Mouse (Mus musculus): ENCODE measurements at regions not wholly inside any gene's neighbourhood (a gene's known extent, or its start where the extent isn't known, plus 50 kb on each side); places are given as distances from the start of the nearest gene placed in this dataset.

- in situ Hi-C loops (cut with MboI, MseI) = no loop called here
Observed at GRCm38 (mm10) chr12:99643016-99643415, 79.6 kb upstream of the Foxn3 start.

GRCm38 (mm10) chr12:99642131-99642895 lies 78.9 kb upstream of the Foxn3 start:
- in situ Hi-C loops (cut with MboI, MseI) = no loop called here

DNA sequence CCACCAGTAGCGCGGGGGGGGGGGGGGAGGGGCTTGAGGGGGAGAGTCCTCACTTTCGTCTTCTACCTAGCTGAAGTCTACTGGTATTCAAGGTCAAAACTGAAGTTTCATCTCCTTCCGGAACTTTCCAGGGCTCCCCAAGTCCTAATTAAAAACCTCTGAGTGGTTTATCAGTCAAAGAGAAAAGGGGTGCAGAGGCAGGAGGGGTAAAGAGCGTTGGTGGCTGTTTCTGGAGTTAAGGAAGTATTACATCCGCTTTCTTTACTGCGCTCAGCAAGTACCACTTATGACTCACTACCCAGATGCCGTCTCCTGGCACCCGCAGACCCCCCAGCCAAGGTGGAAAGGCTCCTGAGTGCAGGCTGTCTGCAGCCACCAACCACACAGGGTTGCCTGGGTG lies 77.9 kb upstream of the Foxn3 start:
- in situ Hi-C loops (cut with MboI, MseI) = no loop called here

DNA sequence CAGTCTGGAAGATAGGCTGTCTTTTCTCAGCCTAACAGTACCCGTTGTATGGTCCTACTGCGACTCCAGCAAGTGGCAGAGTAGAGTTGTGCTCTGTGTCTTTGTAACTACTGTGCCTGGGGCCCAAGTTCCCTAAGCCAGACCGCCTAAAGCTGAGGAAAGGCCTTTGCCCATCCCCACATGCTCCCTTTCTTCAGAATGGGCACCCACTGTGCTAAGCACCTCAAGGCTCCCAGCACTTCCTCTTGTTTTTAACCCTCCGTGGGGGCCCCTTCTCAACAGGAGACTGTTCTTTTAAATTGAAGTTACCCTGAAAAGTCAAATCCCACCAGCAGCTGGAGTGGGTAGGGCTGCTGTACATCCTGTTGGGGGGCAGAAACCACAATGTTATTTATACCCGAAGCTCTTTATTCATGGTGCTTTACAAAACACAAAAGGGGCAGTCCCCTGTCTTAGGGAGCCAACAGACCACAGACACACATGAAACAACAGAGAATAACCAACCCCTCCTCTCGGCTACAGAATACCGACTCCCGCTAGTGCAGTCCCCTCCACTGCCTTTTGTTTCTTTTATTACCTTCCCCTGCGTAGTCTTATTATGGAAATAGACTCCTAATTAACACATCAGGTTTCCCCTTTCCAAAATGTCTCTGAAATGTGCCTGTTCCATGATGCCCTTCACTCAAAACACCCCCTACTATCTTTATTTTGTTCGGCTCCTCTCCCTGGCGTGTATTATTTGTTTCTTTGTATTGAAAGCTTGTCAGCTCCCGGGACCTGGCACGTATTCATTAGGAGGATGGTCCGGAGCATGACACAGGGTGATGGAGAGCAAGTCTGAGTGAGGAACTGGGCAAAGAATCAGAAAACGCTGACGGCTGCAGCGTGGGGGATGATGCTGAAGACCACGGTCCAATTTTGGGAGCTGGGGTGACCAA lies 77.1 kb upstream of the Foxn3 start:
- in situ Hi-C loops (cut with MboI, MseI) = no loop called here

GRCm38 (mm10) chr12:99639847-99640213 lies 76.4 kb upstream of the Foxn3 start:
- in situ Hi-C loops (cut with MboI, MseI) = loop anchor here (5.0 kb wide), 1 partner anchor 47 kb away; no protein-coding TSS in a partner anchor

DNA sequence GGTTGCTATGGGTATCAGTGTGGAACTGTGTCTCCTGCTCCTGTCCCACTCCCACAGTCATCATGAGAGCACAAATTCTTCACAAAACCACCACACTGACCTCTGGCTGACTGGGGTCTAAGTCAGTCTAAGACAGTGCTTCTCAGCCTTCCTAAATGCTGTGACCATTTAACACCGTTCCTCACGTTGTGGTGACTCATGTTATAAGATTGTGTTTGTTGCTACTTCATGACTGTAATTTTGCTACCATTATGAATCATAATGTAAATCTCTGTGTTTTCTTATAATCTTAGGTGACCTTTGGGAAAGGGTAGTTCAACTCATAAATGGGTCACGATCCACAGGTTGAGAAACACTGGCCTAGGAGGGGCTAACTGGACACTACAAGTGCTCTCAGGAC lies 75.7 kb upstream of the Foxn3 start:
- in situ Hi-C loops (cut with MboI, MseI) = loop anchor here (5.0 kb wide), 1 partner anchor 48 kb away; no protein-coding TSS in a partner anchor

DNA sequence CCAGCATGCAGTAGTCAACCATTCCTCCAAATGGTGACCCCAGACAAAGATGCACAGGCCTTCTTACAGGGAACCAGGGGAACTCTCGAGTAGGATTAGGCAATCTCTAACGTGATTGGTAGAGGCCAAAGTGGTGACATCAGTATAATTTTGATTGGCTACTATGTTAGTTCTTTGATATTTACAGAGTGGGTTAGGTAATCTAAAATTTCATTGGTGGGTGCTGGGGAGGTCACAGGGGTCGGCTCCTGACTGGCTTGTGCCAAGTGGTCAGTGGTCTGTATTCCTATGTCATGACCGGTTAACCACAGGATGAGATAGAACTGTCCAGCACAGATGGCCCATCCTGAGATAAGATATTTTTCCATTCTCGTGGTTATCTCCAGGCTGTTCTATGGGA lies 74.6 kb upstream of the Foxn3 start:
- in situ Hi-C loops (cut with MboI, MseI) = loop anchor here (5.0 kb wide), 1 partner anchor 49 kb away; no protein-coding TSS in a partner anchor

GRCm38 (mm10) chr12:99636234-99636633 lies 72.9 kb upstream of the Foxn3 start:
- in situ Hi-C loops (cut with MboI, MseI) = loop anchor here (5.0 kb wide), 1 partner anchor 51 kb away; no protein-coding TSS in a partner anchor

- in situ Hi-C loops (cut with MboI, MseI) = loop anchor here (5.0 kb wide), 1 partner anchor 52 kb away; no protein-coding TSS in a partner anchor
Observed at GRCm38 (mm10) chr12:99635361-99635760, 72.0 kb upstream of the Foxn3 start.

DNA sequence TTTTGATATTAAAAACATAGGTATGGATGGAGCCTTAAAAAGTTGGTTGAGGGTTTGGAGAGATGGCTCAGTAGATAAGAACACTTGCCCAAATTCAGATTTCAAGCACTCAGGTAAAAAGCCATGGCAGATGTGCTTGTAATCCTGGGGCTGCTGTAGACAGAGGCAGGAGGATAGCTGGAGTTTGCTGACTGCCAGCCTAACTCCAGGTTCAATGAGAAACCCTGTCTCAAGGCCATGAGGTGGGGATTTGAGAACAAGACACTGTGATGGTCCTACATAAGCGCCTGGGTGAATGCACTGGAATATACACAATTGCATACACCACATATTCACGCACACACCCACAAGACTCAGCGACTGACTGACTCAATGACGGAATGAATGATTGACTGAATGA lies 71.3 kb upstream of the Foxn3 start:
- in situ Hi-C loops (cut with MboI, MseI) = loop anchor here (5.0 kb wide), 1 partner anchor 53 kb away; no protein-coding TSS in a partner anchor

GRCm38 (mm10) chr12:99633678-99634077 lies 70.3 kb upstream of the Foxn3 start:
- in situ Hi-C loops (cut with MboI, MseI) = no loop called here

GRCm38 (mm10) chr12:99632988-99633387 lies 69.6 kb upstream of the Foxn3 start:
- in situ Hi-C loops (cut with MboI, MseI) = no loop called here

GRCm38 (mm10) chr12:99629606-99630005 lies 66.2 kb upstream of the Foxn3 start:
- in situ Hi-C loops (cut with MboI, MseI) = loop anchor here (5.0 kb wide), 1 partner anchor 52 kb away; no protein-coding TSS in a partner anchor

- in situ Hi-C loops (cut with MboI, MseI) = loop anchor here (5.0 kb wide), 1 partner anchor 51 kb away; no protein-coding TSS in a partner anchor
Observed at GRCm38 (mm10) chr12:99628421-99628820, 65.0 kb upstream of the Foxn3 start.

GRCm38 (mm10) chr12:99627898-99628231 lies 64.5 kb upstream of the Foxn3 start:
- in situ Hi-C loops (cut with MboI, MseI) = loop anchor here (5.0 kb wide), 1 partner anchor 51 kb away; no protein-coding TSS in a partner anchor

DNA sequence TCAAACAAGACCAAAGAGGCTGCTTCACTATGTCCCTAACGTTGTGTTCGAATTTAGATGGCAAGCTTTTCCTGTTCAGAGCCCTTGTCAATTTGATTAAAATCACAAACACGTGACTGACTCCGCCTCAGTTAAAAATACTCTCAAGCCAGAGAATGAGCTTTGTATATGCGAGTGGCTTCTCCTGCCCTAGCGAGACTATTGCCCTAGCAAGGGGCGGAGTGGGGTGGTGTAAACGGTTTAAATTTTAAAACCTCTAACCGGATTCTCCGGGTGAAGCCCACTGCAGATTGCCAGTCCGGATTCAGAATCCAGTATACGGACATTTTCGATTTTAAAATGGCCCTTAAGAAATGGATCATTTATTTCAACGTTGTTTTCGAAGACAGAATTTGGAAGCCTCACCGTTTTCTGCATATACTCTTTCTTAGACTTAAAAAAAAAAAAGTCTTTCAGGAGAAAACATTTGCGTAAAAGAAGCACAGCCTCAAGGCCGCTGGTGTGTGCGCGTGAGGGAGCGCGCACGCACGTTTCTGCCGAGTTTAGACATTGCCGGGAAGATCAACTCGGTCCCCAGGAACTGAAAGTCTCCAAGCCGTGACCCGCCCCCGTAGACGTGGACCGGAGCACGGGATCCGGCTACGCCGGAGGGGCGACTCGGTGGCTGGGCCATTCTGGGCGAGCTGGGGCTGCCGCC lies 64.0 kb upstream of the Foxn3 start:
- in situ Hi-C loops (cut with MboI, MseI) = loop anchor here (5.0 kb wide), 1 partner anchor 50 kb away; no protein-coding TSS in a partner anchor

DNA sequence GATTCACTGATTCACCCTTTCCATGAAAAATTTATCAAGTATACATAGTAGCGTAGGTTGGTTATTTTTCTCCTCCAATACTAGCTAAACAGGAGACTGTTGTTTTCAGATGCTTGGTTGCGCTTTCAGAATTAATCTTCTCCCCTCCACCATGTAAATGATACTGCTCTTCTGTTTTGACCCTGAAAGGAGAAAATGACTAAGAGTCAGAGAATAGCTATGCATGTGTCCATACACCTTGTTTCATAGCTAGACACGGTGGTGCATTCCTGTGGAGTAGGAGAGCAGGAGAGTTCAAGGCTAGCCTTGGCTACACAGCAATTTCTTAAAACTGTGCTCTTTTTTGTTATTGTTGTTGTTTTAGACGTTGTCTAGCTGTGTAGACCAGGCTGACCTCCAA lies 62.8 kb upstream of the Foxn3 start:
- in situ Hi-C loops (cut with MboI, MseI) = loop anchor here (5.0 kb wide), 1 partner anchor 49 kb away; no protein-coding TSS in a partner anchor

- in situ Hi-C loops (cut with MboI, MseI) = loop anchor here (5.0 kb wide), 1 partner anchor 48 kb away; no protein-coding TSS in a partner anchor
Observed at GRCm38 (mm10) chr12:99625094-99625493, 61.7 kb upstream of the Foxn3 start.

DNA sequence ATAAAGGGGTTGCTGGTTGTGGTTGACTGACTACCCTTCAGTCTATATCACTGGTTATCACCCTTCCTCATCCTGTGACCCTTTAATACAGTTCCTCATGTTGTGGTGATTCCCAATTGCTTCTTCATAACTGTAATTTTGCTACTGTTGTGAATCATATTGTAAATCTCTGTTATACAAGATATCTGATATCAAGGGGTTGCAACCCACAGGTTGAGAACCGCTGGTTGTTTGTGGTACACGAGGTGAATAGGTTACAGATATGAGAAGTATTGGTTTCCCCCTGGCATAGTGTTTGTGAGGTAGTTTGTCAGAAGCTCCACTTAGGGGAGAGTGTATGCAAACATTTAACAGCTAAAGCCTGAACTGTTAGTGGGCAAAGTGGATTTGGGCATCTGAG lies 58.9 kb upstream of the Foxn3 start:
- in situ Hi-C loops (cut with MboI, MseI) = no loop called here

DNA sequence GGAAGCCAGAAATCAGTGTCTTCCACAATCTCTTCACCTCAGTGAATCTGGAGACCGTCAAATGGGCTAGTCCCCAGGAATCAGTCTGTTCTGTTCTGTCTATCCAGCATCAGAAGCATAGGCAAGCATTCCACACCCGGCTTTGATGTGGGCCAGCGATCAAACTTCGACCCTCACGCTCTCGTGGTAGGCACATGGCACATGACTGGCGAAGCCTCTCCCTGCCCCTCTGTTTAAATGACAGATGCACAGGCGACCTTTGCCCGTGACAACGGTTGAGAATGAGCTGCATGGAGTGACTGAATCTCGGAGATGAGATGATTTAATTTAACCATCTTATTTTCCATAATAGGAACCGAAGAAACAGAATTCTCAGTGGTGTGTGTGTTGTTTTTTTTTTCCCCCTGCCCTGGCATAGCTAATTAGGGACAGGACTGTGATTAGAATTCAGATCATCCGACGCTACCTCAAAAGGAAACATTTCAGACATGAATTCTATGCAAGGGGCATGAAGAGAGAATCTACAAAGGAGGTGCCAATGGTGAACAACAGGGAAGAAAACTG lies 53.9 kb upstream of the Foxn3 start:
- in situ Hi-C loops (cut with MboI, MseI) = no loop called here

DNA sequence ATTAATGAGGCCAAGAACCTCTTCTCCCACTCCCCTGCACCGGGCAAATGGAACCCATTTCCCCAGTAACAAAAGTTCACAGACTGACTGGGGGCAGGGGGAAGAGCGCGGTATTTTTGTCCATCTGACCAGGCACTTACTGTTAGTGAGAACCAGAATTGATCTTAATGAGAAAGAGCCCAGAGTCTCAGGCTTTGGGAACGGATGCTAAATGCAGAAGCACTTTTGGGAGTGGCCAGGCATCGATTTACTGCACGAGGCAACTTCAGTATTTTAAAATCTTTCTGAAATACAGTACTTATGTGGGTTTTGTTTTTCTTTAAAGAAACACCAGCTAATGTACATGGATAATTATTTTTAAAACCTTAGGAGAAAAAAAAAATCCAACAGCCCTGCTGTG lies 51.0 kb upstream of the Foxn3 start:
- in situ Hi-C loops (cut with MboI, MseI) = loop anchor here (5.0 kb wide), 1 partner anchor 583 kb away; the partner anchor contains the start of gene Calm1

Data from T-helper 1 cell (primary cell).